Mouse (Mus musculus) forelimb bud, embryonic 11.5 days (tissue): ENCODE measurements around the gene Bbc3.

ENCODE experiments used
- DNase-seq: peaks from one replicate; pipeline ENCODE4 v3.0.0-alpha.2; 2012; ENCODE audit warnings: low read depth, low spot score

Gene Bbc3

GRCm38 (mm10) chr7:16315222-16315759 lies 7.1 kb downstream of the Bbc3 start:
- no peak for DNase-seq

DNA sequence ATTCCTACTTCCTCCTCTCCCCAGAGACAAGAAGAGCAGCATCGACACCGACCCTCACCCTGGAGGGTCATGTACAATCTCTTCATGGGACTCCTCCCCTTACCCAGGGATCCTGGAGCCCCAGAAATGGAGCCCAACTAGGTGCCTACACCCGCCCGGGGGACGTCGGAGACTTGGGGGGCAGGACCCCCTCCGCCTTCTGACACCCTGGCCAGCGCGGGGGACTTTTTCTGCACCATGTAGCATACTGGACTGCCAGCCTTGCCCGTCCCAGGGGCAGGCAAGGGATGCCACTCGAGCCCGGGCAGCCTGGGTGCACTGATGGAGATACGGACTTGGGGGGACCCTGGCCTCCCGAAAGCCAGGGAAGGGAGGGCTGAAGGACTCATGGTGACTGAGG lies 8.9 kb downstream of the Bbc3 start:
- no peak for DNase-seq

- DNase-seq: no peak
These were observed 11.0 kb downstream of the Bbc3 start for GRCm38 (mm10) chr7:16319216-16319615.

GRCm38 (mm10) chr7:16320479-16320878 lies 12.3 kb downstream of the Bbc3 start:
- DNase-seq: no peak

DNA sequence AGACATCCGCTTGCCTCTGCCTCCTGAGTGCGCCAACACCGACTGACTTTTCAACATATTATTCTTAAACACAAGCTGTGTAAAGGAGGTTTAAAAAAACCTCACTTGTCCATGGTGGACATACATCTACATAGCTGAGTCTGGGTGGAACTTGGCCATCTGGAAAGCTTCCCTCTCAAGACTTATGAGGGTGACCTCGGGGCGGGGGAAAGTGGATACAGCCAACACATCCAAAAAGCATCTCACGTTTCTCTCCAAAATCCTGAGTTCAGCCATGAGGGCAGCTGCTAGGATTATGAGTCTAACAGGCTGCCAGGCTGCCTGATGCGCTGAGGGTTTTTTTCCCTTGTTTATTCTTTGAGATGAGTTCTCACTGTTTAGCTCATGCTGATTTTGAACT lies 16.5 kb downstream of the Bbc3 start:
- no peak for DNase-seq

DNA sequence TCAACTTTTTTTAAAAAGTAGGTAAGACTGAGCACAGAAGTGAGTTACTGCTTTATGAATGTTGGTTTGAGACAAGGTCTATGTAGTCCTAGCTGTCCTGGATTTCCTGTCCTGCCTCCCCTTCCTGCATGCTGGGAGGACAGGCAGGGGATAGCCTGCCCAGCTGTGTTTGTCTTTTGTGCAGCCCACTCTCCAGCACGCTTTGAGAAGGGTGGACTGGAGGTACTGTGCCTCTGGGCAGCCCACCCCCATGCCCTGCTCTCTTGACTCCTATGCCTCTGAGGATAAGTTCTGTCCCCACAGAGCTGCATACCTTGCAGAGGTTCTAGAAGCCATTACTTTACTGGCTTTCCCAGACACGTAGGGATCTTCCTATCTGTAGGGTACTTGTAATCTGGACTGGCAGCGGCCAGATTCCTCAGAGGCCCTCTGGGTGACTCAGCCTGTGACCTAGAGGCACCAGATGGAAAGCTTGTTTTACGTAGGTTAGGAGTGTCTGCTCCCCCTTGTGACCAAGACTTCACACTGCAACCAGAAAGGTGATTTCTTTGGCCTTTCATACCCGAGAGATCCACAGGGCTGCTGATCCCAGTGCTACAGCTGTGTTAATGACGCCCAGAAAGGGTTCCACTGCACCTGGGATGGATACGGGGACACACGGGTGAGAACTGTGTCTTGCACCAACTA lies 17.9 kb downstream of the Bbc3 start:
- DNase-seq: peak; percentile 79

GRCm38 (mm10) chr7:16326607-16326971 lies 18.4 kb downstream of the Bbc3 start:
- DNase-seq: no peak

DNA sequence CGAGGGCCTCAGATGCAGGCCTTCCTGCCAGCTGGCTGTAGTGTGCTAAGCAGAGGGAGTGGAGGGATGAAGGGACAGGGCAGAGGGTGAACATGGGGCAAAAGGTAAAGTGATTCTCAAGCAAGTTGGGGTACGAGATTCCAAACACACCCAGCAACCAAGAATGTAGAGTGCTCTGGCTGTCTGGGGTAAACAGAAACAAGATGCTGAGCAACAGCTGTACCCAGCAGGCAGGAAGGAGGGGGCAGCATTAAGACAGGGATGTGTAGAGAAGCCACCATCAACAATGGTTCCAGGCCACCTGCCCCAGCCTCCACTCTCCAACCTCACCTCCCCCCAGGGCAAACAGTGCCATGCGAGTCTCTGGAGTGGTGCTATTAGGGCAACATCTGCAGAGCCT lies 21.0 kb downstream of the Bbc3 start:
- DNase-seq: no peak

DNA sequence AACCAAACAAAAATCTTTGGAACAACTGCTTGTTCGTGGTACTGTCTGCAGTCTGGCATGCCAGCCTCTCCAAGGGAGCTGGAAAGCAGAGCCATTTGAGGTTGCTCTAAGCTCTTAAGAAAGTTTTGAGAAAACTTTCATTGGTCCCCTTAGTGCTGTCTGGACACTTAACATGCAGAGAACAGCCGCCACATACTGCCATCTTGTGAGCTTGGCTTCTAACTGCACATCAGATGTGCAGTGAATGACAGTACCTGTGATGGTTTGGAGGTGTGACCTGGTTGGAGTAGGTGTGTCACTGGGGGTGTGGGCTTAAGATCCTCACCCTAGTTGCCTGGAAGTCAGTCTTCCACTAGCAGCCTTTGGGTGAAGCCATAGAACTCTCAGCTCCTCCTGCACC lies 29.5 kb downstream of the Bbc3 start:
- no peak for DNase-seq

GRCm38 (mm10) chr7:16344598-16344997 lies 36.4 kb downstream of the Bbc3 start:
- no peak for DNase-seq

- no peak for DNase-seq
These were observed 37.1 kb downstream of the Bbc3 start for GRCm38 (mm10) chr7:16345297-16345696.

GRCm38 (mm10) chr7:16349999-16350398 lies 41.8 kb downstream of the Bbc3 start:
- no peak for DNase-seq

DNA sequence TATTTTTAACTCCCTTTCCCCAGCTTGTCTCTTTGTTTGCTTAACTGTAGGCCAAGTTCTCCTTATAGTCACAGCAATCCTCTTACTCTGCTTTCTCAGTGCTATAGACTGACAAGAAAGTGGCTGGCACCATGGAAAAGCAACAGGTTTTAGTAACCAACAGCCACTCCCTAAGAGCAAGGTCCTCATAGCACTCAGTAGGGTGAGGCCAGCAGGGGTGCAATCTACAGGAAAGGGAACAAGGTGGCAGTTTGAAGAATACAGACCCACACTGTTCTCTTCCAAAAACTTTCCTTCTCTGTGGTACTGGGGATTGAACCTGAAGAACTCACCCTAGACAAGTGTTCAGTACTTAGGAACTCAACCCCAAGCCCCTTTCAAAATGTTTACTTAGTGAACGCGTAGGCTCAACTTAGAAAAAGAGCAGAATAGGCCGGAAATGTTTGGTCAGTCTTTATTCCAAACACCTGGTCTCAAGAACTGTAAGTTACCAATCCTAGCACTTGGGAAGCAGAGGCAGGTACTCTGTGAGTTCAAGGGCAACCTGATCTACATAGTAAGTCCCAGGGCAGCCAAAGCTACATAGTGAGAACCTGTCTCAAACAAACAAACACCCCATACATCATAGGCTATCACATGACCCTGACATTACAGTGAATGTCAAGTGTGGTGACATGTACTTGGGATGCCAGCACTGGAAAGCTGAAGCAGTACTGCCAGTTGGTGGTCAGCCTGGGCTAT lies 47.8 kb downstream of the Bbc3 start:
- DNase-seq: no peak

DNA sequence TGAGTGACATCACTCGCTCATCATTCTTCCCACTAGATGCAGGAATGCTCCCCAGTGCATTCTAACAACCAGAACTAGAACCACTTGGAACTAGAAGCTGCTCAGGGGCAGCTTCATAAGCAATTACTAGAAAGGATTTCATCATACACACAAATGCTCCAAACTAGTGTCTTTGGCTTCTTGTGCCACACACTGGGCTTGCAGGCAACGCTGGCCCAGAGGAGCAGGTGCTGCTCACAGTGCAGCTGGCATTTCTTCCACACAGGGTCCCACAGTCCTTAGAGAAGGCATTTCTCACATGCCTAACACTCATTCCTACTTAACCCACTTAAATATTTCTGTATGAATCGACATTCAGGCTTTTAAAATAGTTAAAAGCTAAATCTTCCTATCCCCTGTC lies 49.4 kb downstream of the Bbc3 start:
- no peak for DNase-seq

GRCm38 (mm10) chr7:16364319-16364718 lies 56.1 kb downstream of the Bbc3 start:
- no peak for DNase-seq

- DNase-seq: peak; percentile 52
These were observed 56.8 kb downstream of the Bbc3 start for GRCm38 (mm10) chr7:16364901-16365500.

- DNase-seq: no peak
These were observed 58.0 kb downstream of the Bbc3 start for GRCm38 (mm10) chr7:16366133-16366646.

DNA sequence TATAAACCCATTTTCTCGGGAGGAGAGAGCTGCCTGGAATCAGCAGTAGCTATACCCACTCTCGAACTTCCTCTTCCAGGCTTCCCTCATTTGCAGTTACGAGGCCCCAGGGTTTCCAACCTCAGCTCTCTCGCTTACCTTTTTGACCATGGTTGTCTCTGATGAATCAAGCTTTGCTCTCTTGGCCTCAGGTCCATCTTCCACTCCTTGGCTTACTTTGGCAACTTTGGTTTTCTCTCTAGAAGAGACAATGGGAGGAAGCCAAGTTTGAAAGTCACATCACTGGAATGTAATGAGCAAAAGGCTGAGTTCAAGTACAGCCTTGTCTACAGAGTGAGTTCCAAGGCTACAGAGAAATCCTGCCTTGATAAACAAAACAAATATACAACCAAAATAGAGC lies 58.5 kb downstream of the Bbc3 start:
- no peak for DNase-seq
